Mouse (Mus musculus): Measurements from ENCODE around the gene Lrrc7. TPM values are rescaled to one million over a fixed set of nuclear protein-coding genes. Genes with fewer than 3 reads are reported as not detected.
"Not testable (repeated sequence)": the region's sequence is repeated elsewhere in the genome, so short reads cannot be mapped to it uniquely, and the experiment has no call there.

Gene Lrrc7
- polyA plus RNA-seq, 1 experiment from 2014 or later, result 0.07 TPM

DNA sequence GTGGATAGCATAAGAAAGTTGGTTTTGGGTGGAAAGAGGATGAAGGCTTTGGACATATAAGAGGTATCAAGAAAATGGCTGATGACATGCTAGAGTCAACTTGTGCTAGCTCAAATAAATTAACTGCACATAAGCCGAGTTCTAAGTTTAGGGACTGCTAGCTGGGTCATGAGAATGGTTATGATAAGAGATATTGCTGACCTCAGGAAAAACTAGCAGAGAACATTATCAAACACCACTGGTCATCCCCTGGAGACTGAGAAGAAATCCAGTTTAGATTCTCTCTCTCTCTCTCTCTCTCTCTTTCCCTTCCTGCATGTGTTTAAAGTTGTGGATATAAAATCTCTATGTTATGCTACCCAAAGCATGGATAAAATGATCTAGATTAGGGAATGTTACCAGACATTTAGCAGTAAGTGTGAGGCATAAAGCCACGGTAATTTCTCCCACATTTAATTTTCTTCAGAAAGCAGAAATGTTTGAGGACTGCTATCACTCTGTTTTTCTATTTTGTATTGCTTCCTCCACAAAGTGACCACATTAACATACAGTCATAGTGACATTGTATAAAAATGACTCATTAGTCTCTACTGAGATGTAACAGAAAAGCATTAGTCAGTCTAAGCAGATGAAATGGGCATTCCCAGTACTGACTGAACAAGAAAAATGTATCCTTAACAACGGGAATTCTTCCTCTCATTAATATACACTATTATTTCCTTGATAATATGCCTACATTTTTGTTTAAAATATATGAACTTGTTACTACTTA, 406.3 kb downstream of the Lrrc7 start:
- H3K9ac ChIP-seq, result no peak overlapping the region
- H3K4me1 ChIP-seq, result no peaks in the 10 kb centered on the region
- WGBS (ENCODE audit: insufficient replicate concordance), result 46% methylated on average over 3 of the region's 3 CpGs
- ATAC-seq, result no peak
- H3K9me3 ChIP-seq (replicated peaks), result no peaks in the 10 kb centered on the region
- H3K4me2 ChIP-seq, result no peak overlapping the region
- no peaks in the 10 kb centered on the region for H3K27me3 ChIP-seq (replicated peaks)
- H3K36me3 ChIP-seq, result no peaks in the 10 kb centered on the region
- no peak overlapping the region for H3K4me3 ChIP-seq
- H3K27ac ChIP-seq, result no peak overlapping the region

DNA sequence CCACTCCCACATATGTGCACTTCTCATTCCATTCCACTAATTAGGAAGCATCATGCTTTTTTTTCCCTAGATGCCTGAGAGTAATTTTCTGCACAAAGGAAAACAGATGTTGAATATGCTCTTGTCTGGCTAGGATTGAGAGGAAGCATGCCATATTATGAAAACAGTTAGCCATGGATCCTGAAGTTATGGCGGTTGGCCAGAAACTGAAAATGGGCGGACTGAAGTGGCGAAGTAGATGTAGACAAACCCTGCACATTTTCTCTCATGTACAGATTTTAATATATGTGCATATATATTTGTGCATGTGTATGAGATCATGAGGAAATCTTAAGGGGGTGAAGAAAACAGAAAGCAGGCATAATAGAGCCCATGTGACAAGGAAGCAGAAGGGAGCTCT, 407.9 kb downstream of the Lrrc7 start:
- H3K9me3 ChIP-seq (replicated peaks), result no peaks in the 10 kb centered on the region
- 73% methylated on average over 3 of the region's 3 CpGs for WGBS (ENCODE audit: insufficient replicate concordance)
- H3K9ac ChIP-seq, result no peak overlapping the region
- H3K4me3 ChIP-seq, result no peak overlapping the region
- H3K4me1 ChIP-seq, result no peaks in the 10 kb centered on the region
- H3K4me2 ChIP-seq, result no peak overlapping the region
- no peak for ATAC-seq
- H3K36me3 ChIP-seq, result no peaks in the 10 kb centered on the region
- H3K27me3 ChIP-seq (replicated peaks), result no peaks in the 10 kb centered on the region
- no peak overlapping the region for H3K27ac ChIP-seq

GRCm38 (mm10) chr3:158148998-158149397, 413.0 kb downstream of the Lrrc7 start:
- H3K36me3 ChIP-seq, result no peaks in the 10 kb centered on the region
- H3K4me2 ChIP-seq, result no peak overlapping the region
- H3K4me1 ChIP-seq, result no peaks in the 10 kb centered on the region
- 59% methylated on average over 1 of the region's 1 CpGs for WGBS (ENCODE audit: insufficient replicate concordance)
- H3K9ac ChIP-seq, result no peak overlapping the region
- H3K4me3 ChIP-seq, result no peak overlapping the region
- ATAC-seq, result no peak
- H3K27me3 ChIP-seq (replicated peaks), result no peaks in the 10 kb centered on the region
- no peak overlapping the region for H3K27ac ChIP-seq
- no peaks in the 10 kb centered on the region for H3K9me3 ChIP-seq (replicated peaks)

- Histone ChIP-seq H3K4me2 (no peak overlapping the region), H3K27me3 (replicated peaks) (no peaks in the 10 kb centered on the region), H3K4me1 (no peaks in the 10 kb centered on the region), H3K4me3 (no peak overlapping the region), H3K27ac (no peak overlapping the region), H3K36me3 (no peaks in the 10 kb centered on the region), H3K9me3 (replicated peaks) (no peaks in the 10 kb centered on the region), H3K9ac (no peak overlapping the region)
- WGBS (ENCODE audit: insufficient replicate concordance), result 33% methylated on average over 1 of the region's 1 CpGs
- no peak for ATAC-seq
Measured at GRCm38 (mm10) chr3:158140629-158141028, 421.4 kb downstream of the Lrrc7 start.

GRCm38 (mm10) chr3:158137796-158138195, 424.2 kb downstream of the Lrrc7 start:
- Histone ChIP-seq H3K36me3 (no peaks in the 10 kb centered on the region), H3K4me2 (no peak overlapping the region), H3K9ac (no peak overlapping the region), H3K4me3 (no peak overlapping the region), H3K27ac (no peak overlapping the region), H3K4me1 (no peaks in the 10 kb centered on the region), H3K27me3 (replicated peaks) (no peaks in the 10 kb centered on the region), H3K9me3 (replicated peaks) (no peaks in the 10 kb centered on the region)
- WGBS (ENCODE audit: insufficient replicate concordance), result 52% methylated on average over 6 of the region's 6 CpGs
- no peak for ATAC-seq

DNA sequence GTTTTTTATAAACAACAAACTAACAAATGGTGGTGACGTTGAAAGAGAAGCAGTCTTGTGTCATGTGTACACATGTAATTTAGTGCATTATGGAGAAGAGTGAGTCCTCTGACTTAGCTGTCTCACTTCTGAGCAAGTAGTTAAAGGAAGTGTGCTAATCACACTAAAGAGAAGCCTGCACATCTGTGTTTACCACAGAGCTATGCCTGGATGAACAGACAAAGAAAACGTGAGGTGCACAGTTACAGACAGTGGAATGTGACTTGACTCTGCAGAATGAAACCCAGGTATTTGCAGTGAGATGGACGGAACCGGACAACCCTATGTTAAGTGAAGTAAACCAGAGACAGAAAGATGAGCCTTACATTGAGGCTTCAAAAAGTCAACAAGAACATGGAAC, 430.3 kb downstream of the Lrrc7 start:
- no peak overlapping the region for H3K4me2 ChIP-seq
- H3K4me3 ChIP-seq, result no peak overlapping the region
- H3K36me3 ChIP-seq, result no peaks in the 10 kb centered on the region
- 68% methylated on average over 4 of the region's 4 CpGs for WGBS (ENCODE audit: insufficient replicate concordance)
- no peaks in the 10 kb centered on the region for H3K27me3 ChIP-seq (replicated peaks)
- H3K27ac ChIP-seq, result no peak overlapping the region
- no peaks in the 10 kb centered on the region for H3K4me1 ChIP-seq
- ATAC-seq, result no peak
- no peaks in the 10 kb centered on the region for H3K9me3 ChIP-seq (replicated peaks)
- H3K9ac ChIP-seq, result no peak overlapping the region

- no peaks in the 10 kb centered on the region for H3K4me1 ChIP-seq
- H3K36me3 ChIP-seq, result no peaks in the 10 kb centered on the region
- H3K4me2 ChIP-seq, result no peak overlapping the region
- no peak for ATAC-seq
- no peak overlapping the region for H3K27ac ChIP-seq
- no peak overlapping the region for H3K4me3 ChIP-seq
- no peak overlapping the region for H3K9ac ChIP-seq
- no peaks in the 10 kb centered on the region for H3K27me3 ChIP-seq (replicated peaks)
- no peaks in the 10 kb centered on the region for H3K9me3 ChIP-seq (replicated peaks)
Measured at GRCm38 (mm10) chr3:158131233-158131632, 430.8 kb downstream of the Lrrc7 start.

DNA sequence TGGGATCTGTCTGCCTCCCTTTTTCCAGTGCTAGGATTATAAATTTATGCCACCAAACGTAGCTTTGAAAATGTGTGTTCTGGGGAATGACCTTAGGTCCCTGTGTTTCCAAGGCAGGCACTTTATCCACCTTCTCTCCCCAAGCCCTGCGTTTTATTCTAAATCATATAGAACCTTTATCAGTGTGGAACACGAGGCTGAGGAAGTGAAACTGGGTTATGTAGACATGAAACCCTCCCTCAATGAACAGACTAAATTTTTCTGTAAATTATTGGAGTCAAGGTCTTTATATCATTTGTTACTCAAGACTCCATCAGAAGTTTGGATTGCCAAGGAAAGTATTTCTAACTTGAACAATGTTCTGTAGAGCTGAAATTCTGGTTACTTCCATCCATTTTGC, 439.1 kb downstream of the Lrrc7 start:
- no peak for ATAC-seq
- H3K27me3 ChIP-seq (replicated peaks), result no peaks in the 10 kb centered on the region
- H3K27ac ChIP-seq, result no peak overlapping the region
- no peak overlapping the region for H3K9ac ChIP-seq
- H3K4me3 ChIP-seq, result no peak overlapping the region
- WGBS (ENCODE audit: insufficient replicate concordance), result 33% methylated on average over 3 of the region's 3 CpGs
- H3K36me3 ChIP-seq, result no peaks in the 10 kb centered on the region
- H3K4me2 ChIP-seq, result no peak overlapping the region
- H3K4me1 ChIP-seq, result no peaks in the 10 kb centered on the region
- no peaks in the 10 kb centered on the region for H3K9me3 ChIP-seq (replicated peaks)

- Histone ChIP-seq H3K4me2 (no peak overlapping the region), H3K27me3 (replicated peaks) (no peaks in the 10 kb centered on the region), H3K27ac (no peak overlapping the region), H3K4me1 (no peaks in the 10 kb centered on the region), H3K9me3 (replicated peaks) (no peaks in the 10 kb centered on the region), H3K9ac (no peak overlapping the region), H3K4me3 (no peak overlapping the region), H3K36me3 (no peaks in the 10 kb centered on the region)
- ATAC-seq, result no peak
- 87% methylated on average over 1 of the region's 1 CpGs for WGBS (ENCODE audit: insufficient replicate concordance)
Measured at GRCm38 (mm10) chr3:158105260-158105659, 456.8 kb downstream of the Lrrc7 start.

DNA sequence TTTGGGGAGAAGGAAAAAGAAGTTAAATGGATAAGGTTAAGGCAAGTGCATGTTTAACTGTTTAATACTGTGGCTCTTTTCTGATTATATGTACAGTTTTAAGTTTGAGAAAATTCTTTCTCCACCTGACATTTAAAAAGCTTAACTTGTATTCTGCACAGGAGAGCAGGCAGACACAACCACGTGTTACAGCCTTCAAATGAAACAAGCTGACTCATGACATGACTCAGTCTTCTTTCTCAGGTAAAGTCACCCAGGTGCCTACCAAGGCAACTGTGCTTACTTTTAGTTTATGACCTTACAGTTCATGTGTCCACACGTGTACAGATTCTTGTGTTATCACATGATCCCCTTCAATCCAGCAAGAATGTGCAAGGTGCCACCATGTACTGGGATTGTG, 458.6 kb downstream of the Lrrc7 start:
- no peak overlapping the region for H3K4me2 ChIP-seq
- no peaks in the 10 kb centered on the region for H3K9me3 ChIP-seq (replicated peaks)
- H3K9ac ChIP-seq, result no peak overlapping the region
- no peak for ATAC-seq
- no peak overlapping the region for H3K27ac ChIP-seq
- H3K36me3 ChIP-seq, result no peaks in the 10 kb centered on the region
- H3K4me3 ChIP-seq, result no peak overlapping the region
- no peaks in the 10 kb centered on the region for H3K4me1 ChIP-seq
- 55% methylated on average over 2 of the region's 2 CpGs for WGBS (ENCODE audit: insufficient replicate concordance)
- no peaks in the 10 kb centered on the region for H3K27me3 ChIP-seq (replicated peaks)

DNA sequence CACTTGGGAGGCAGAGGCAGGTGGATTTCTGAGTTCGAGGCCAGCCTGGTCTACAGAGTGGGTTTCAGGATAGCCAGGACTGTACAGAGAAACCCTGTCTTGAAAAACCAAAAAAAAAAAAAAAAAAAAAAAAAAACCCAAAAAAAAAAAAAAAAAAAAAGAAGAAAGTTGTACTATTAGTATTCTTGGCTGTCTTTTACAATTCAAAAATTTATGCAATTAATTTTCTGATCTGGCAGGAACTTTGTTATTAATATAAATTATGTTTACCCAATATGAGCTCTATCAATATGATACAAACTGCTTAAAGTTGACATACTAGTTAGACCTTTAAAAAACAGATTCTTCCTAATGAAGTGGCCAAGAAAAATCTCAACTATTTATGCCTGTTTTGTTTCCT, 459.5 kb downstream of the Lrrc7 start:
- H3K4me3 ChIP-seq; H3K9ac ChIP-seq; ATAC-seq; H3K27ac ChIP-seq; H3K9me3 ChIP-seq (replicated peaks); H3K4me2 ChIP-seq; H3K4me1 ChIP-seq; H3K36me3 ChIP-seq; H3K27me3 ChIP-seq (replicated peaks): not testable (repeated sequence)
- WGBS (ENCODE audit: insufficient replicate concordance), result 35% methylated on average over 1 of the region's 1 CpGs

DNA sequence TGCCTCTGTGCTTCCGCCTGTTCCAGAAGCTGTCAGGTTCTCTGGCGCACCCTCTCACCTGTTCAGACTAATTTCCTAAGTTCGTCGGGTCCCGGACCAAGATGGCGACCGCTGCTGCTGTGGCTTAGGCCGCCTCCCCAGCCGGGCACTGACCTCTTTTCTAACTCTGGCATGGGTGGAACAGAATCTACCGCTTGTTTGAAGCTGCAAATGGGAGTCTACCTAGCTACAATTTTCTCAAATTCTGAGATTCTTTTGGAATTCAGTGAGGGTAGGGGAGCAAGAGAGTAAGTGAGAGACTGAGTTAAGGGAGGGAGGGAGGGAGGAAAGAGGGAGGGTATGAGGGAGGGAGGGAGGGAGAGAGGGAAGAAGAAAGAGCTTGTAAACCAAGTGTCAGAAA, 460.0 kb downstream of the Lrrc7 start:
- not testable (repeated sequence) for H3K4me1 ChIP-seq; H3K9ac ChIP-seq; H3K36me3 ChIP-seq; H3K4me2 ChIP-seq; ATAC-seq; H3K4me3 ChIP-seq; H3K27ac ChIP-seq; H3K9me3 ChIP-seq (replicated peaks); H3K27me3 ChIP-seq (replicated peaks)
- 66% methylated on average over 9 of the region's 10 CpGs for WGBS (ENCODE audit: insufficient replicate concordance)

DNA sequence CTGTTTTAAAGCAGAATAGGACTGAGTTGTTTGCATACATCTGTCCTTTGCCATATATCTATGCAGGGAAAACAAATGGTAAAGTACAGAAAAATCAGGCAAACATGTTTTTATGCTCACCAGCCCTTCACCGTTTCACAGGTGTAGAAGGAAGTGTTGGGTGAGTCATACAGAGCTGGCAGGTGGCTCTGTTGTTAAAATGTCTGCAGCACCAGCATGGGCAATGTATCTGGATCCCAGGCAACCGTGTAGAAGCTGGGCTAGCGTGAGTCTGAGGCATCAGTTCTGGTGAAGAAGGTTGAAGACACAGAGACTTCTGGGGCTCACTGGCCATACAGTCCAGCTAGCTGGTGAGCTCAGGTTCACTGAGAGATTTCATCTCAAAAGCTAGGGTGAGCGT, 468.1 kb downstream of the Lrrc7 start:
- H3K9me3 ChIP-seq (replicated peaks), result no peaks in the 10 kb centered on the region
- no peak overlapping the region for H3K4me3 ChIP-seq
- H3K4me2 ChIP-seq, result no peak overlapping the region
- no peak for ATAC-seq
- 60% methylated on average over 4 of the region's 4 CpGs for WGBS (ENCODE audit: insufficient replicate concordance)
- no peak overlapping the region for H3K9ac ChIP-seq
- H3K27ac ChIP-seq, result no peak overlapping the region
- H3K36me3 ChIP-seq, result no peaks in the 10 kb centered on the region
- H3K27me3 ChIP-seq (replicated peaks), result no peaks in the 10 kb centered on the region
- H3K4me1 ChIP-seq, result no peaks in the 10 kb centered on the region
